Mouse (Mus musculus) liver, embryonic 14.5 days (tissue): ENCODE data around the gene Guca2b.

Experiments used
- CTCF ChIP-seq: IDR thresholded peaks from 2 replicates; pipeline ENCODE4 v1.5.1; 2016; ENCODE audit warnings: antibody characterized with exemption, low read depth, control low read depth
- EP300 ChIP-seq: IDR thresholded peaks from 2 replicates; pipeline ENCODE4 v1.6.1; 2016; ENCODE audit warnings: antibody characterized with exemption, low read depth

DNA sequence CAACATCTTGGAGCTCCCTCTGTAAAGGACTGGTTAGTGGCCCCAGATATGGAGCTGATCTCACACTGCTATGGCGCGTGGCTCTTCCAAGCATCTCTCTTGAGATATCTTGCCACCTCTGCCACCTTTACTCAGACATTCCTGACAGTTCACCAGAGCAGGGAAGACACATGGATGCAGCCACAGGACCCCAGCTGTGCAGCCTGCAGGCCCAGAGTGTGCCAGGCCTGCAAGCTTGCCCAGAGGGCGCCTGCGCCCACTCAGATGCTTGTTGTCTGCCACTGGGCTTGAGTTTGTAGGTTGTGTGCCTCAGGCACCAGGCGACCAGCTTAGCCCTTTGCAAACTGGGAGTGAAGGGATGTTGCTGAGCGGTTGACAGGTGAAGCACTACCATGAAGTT, 12.0 kb upstream of the Guca2b start:
- TF ChIP-seq CTCF = no peak
- no peak for TF ChIP-seq EP300
